Mouse (Mus musculus) stomach, embryonic 16.5 days (tissue): ENCODE data around the gene Nr2e3. TPM values are rescaled to one million over a fixed set of nuclear protein-coding genes. Genes with fewer than 3 reads are reported as not detected.
A peak's percentile ranks its signal among the peaks of the same experiment; 100 is the strongest.
"Not testable (repeated sequence)": the region's sequence is repeated elsewhere in the genome, so short reads cannot be mapped to it uniquely, and the experiment has no call there.

Experiments
- ATAC-seq: fragments of 200-750 bp; cut with Nextera tagmentation; 2 replicates; pipeline ENCODE4 v1.8.0; 2017; ENCODE audit warnings: moderate number of reproducible peaks, moderate TSS enrichment; ENCODE audit not compliant: insufficient read depth, low FRiP score
- H3K27ac ChIP-seq: fragments of 300-500 bp; sonication (generic); 2 replicates; pipeline ENCODE4 v1.5.1; 2014; ENCODE audit warnings: low read length
- H3K27me3 ChIP-seq: fragments of 300-500 bp; sonication (generic); 2 replicates; pipeline ENCODE4 v1.6.1; 2014; ENCODE audit warnings: low read length, control low read depth, mixed read lengths; ENCODE audit not compliant: control insufficient read depth, insufficient read depth
- H3K36me3 ChIP-seq: fragments of 300-500 bp; sonication (generic); 2 replicates; pipeline ENCODE4 v1.6.1; 2014; ENCODE audit warnings: low read length; ENCODE audit not compliant: control insufficient read depth, insufficient read depth
- H3K4me1 ChIP-seq: fragments of 300-500 bp; sonication (generic); 2 replicates; pipeline ENCODE4 v1.6.1; 2014; ENCODE audit warnings: low read length, control low read depth, mixed read lengths; ENCODE audit not compliant: control insufficient read depth, insufficient read depth
- H3K4me2 ChIP-seq: fragments of 300-500 bp; sonication (generic); 2 replicates; pipeline ENCODE4 v1.6.1; 2014; ENCODE audit warnings: low read depth, low read length, mixed read lengths
- H3K4me3 ChIP-seq: fragments of 300-500 bp; sonication (generic); replicated peaks from 2 replicates; pipeline ENCODE4 v1.5.1; 2014; ENCODE audit warnings: mild to moderate bottlenecking, low read length
- H3K9ac ChIP-seq: fragments of 300-500 bp; sonication (generic); 2 replicates; pipeline ENCODE4 v1.6.1; 2014; ENCODE audit warnings: low read length
- H3K9me3 ChIP-seq: fragments of 300-500 bp; sonication (generic); replicated peaks from 2 replicates; pipeline ENCODE4 v1.6.1; 2016; ENCODE audit warnings: low read length, control low read depth; ENCODE audit not compliant: control insufficient read depth
- WGBS: fragments of 180-500 bp; shearing (Covaris S2); extraction: QIAGEN DNeasy Blood & Tissue Kit; methylation state at CpG from one replicate; pipeline ENCODE4 v1.1.7; 2014; 5-methylcytosine and 5-hydroxymethylcytosine counted together
- polyA plus RNA-seq: library from polyadenylated mRNA; unstranded; fragments of >200 nt; fragmentation: Nextera tagmentation; extraction: Ambion mirVana; gene quantifications from 2 replicates; pipeline ENCODE4 v1.2.1, GENCODE M21; 2015

The Nr2e3 gene
- polyA plus RNA-seq, 1 experiment from 2014 or later = 3.1 TPM

DNA sequence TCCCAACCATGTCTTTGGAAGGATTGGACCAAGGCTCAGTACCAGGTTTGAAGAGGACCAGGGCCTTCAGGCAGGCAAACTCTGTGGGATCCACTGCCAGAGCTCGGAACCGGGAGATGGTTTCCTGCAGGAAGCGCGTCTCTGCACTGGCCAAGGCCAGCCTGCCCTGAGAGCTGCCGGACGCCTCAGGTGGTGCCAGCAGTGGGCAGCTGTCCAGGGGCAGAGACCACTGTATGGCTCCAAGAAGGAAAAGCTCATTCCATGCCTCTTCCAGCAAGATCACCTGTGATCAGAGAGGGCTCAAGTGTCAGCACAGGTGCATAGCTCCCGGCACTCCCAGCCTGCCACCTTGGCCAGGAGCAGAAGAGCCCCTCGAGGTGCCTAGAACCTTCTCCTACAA, 13.2 kb downstream of the Nr2e3 start:
- 85% methylated on average over 8 of the region's 8 CpGs for WGBS
- Histone ChIP-seq H3K4me3 (no peak overlapping the region), H3K4me1 (peaks cover 3% of the 10 kb centered on the region; the same call in 1 of the 2 replicates), H3K27ac (no peak overlapping the region), H3K4me2 (no peak overlapping the region), H3K9me3 (no peaks in the 10 kb centered on the region), H3K36me3 (no peaks in the 10 kb centered on the region), H3K27me3 (no peaks in the 10 kb centered on the region), H3K9ac (no peak overlapping the region)
- no peak for ATAC-seq

DNA sequence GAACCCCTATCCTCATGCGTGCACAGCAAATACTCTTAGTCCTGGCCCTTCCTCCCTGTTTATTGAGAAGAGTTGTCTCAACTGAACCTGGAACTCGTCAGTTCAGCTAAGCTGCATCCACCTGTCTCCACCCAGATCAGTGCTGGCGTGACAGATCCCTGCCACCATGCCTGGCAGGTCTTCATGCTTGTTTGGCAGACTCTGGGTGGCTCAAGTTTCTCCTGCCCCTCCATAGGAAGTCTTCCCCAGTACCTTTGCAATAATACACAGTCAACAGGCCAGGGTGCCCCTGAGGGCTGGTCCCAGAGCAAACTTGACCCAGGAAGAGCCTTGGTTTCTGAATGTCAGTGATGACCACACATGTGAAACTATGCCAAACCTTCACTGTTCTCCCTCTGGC, 15.2 kb downstream of the Nr2e3 start:
- H3K27ac ChIP-seq = no peak overlapping the region
- WGBS = 76% methylated on average over 3 of the region's 3 CpGs
- H3K9me3 ChIP-seq = no peaks in the 10 kb centered on the region
- H3K9ac ChIP-seq = no peak overlapping the region
- H3K4me2 ChIP-seq = no peak overlapping the region
- H3K36me3 ChIP-seq = no peaks in the 10 kb centered on the region
- no peak for ATAC-seq
- no peak overlapping the region for H3K4me3 ChIP-seq
- H3K27me3 ChIP-seq = no peaks in the 10 kb centered on the region
- 0 out of 2 replicates have a peak, but pooled peaks cover 3% of the 10 kb centered on the region for H3K4me1 ChIP-seq

GRCm38 (mm10) chr9:59943826-59944225, 16.6 kb downstream of the Nr2e3 start:
- no peak for ATAC-seq
- WGBS = 89% methylated on average over 6 of the region's 6 CpGs
- H3K27me3 ChIP-seq = no peaks in the 10 kb centered on the region

DNA sequence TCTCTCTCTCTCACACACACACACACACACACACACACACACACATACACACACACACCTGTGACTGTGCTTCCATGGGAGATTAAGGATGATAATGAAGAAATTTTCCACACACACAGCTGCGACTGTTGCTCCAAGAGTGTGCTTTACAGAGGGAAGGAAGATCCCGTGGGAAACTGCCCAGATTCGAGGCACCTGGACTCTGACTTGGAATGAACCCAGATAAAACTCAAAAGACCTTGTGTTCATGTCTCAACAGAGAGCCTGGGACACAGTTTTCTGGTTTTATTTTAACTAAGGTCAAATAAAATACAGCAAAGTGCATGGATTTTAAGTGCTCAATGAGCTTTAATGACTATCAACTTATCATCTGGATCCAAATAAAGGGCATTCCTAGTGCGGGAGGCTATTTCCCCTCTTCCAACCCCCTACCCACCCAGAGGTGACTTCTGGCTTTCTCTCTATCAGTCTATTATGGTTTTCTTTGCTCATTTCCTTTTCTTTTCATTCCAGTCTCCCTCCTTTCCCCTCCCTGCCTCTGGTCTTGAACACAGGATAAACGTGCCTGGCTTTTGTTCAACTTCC, 17.9 kb downstream of the Nr2e3 start:
- no peaks in the 10 kb centered on the region for H3K9me3 ChIP-seq
- 0 out of 2 replicates have a peak, but pooled peaks cover 3% of the 10 kb centered on the region for H3K4me1 ChIP-seq
- H3K4me3 ChIP-seq = no peak overlapping the region
- no peak overlapping the region for H3K4me2 ChIP-seq
- no peaks in the 10 kb centered on the region for H3K36me3 ChIP-seq
- H3K9ac ChIP-seq = no peak overlapping the region
- ATAC-seq = peak; percentile 57; the same call in 1 of the 2 replicates
- no peaks in the 10 kb centered on the region for H3K27me3 ChIP-seq
- no peak overlapping the region for H3K27ac ChIP-seq
- WGBS = 24% methylated on average over 5 of the region's 5 CpGs

More at GRCm38 (mm10) chr9:59943826-59944225, 16.6 kb downstream of the Nr2e3 start:
- Histone ChIP-seq H3K4me2 (no peak overlapping the region), H3K9me3 (no peaks in the 10 kb centered on the region), H3K36me3 (no peaks in the 10 kb centered on the region), H3K9ac (no peak overlapping the region), H3K4me1 (0 out of 2 replicates have a peak, but pooled peaks cover 3% of the 10 kb centered on the region), H3K27ac (no peak overlapping the region), H3K4me3 (no peak overlapping the region)

DNA sequence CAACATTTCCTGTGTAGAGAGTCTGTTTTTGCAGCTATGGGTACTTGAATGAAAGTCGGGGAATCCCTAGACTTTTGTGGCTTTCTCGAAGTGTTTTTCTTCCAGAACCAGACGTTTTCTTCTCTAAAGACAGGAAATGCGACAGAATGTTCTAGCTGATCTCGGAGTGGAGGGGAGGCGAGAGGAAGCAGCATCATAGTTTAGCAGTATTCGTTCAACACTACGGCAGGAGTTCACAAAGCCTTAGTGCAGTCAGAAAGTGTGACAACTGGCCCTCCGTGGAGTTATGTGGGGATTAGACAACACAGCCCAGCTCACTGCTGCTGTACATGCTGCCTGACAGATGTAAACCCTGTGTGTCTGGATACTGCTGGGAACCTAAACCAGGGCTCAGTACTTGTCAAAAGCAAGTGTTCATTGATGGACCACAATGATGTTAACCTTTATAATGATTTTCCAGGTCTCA, 18.5 kb downstream of the Nr2e3 start:
- Histone ChIP-seq H3K9ac (no peak overlapping the region), H3K4me2 (no peak overlapping the region), H3K4me3 (no peak overlapping the region), H3K27ac (peak overlapping the region; percentile 17; the same call in 1 of the 2 replicates), H3K9me3 (no peaks in the 10 kb centered on the region), H3K27me3 (no peaks in the 10 kb centered on the region), H3K4me1 (0 out of 2 replicates have a peak, but pooled peaks cover 3% of the 10 kb centered on the region), H3K36me3 (no peaks in the 10 kb centered on the region)
- WGBS = 43% methylated on average over 9 of the region's 9 CpGs
- no peak for ATAC-seq

- 64% methylated on average over 10 of the region's 12 CpGs for WGBS
- no peaks in the 10 kb centered on the region for H3K27me3 ChIP-seq
Observed at GRCm38 (mm10) chr9:59940913-59941884, 19.3 kb downstream of the Nr2e3 start.

GRCm38 (mm10) chr9:59939691-59940090, 20.8 kb downstream of the Nr2e3 start:
- H3K9ac ChIP-seq = no peak overlapping the region
- no peak overlapping the region for H3K4me3 ChIP-seq
- no peak overlapping the region for H3K4me2 ChIP-seq

More at GRCm38 (mm10) chr9:59940913-59941884, 19.3 kb downstream of the Nr2e3 start:
- Histone ChIP-seq H3K36me3 (no peaks in the 10 kb centered on the region), H3K4me1 (0 out of 2 replicates have a peak, but pooled peaks cover 3% of the 10 kb centered on the region), H3K9me3 (no peaks in the 10 kb centered on the region), H3K9ac (no peak overlapping the region), H3K4me2 (no peak overlapping the region), H3K27ac (peak overlapping the region; percentile 17; the same call in 1 of the 2 replicates), H3K4me3 (no peak overlapping the region)
- no peak for ATAC-seq

GRCm38 (mm10) chr9:59938529-59938928, 21.9 kb downstream of the Nr2e3 start:
- no peaks in the 10 kb centered on the region for H3K27me3 ChIP-seq
- H3K9me3 ChIP-seq = no peaks in the 10 kb centered on the region
- no peak overlapping the region for H3K9ac ChIP-seq
- 83% methylated on average over 8 of the region's 8 CpGs for WGBS
- no peaks in the 10 kb centered on the region for H3K36me3 ChIP-seq
- no peak overlapping the region for H3K4me3 ChIP-seq
- H3K4me1 ChIP-seq = 0 out of 2 replicates have a peak, but pooled peaks cover 3% of the 10 kb centered on the region
- no peak overlapping the region for H3K27ac ChIP-seq
- H3K4me2 ChIP-seq = no peak overlapping the region
- ATAC-seq = no peak

More at GRCm38 (mm10) chr9:59939691-59940090, 20.8 kb downstream of the Nr2e3 start:
- Histone ChIP-seq H3K27ac (no peak overlapping the region), H3K36me3 (no peaks in the 10 kb centered on the region), H3K9me3 (no peaks in the 10 kb centered on the region), H3K4me1 (0 out of 2 replicates have a peak, but pooled peaks cover 3% of the 10 kb centered on the region), H3K27me3 (no peaks in the 10 kb centered on the region)
- 60% methylated on average over 2 of the region's 2 CpGs for WGBS
- ATAC-seq = no peak

GRCm38 (mm10) chr9:59935866-59936265, 24.6 kb downstream of the Nr2e3 start:
- H3K36me3 ChIP-seq, H3K4me3 ChIP-seq, ATAC-seq, H3K4me2 ChIP-seq, H3K4me1 ChIP-seq, H3K9ac ChIP-seq, H3K9me3 ChIP-seq, H3K27ac ChIP-seq, H3K27me3 ChIP-seq: not testable (repeated sequence)
- WGBS = 69% methylated on average over 8 of the region's 8 CpGs
